Mouse (Mus musculus): ENCODE data around the gene Vmn1r72. TPM values are rescaled to one million over a fixed set of nuclear protein-coding genes. Genes with fewer than 3 reads are reported as not detected.
"Not testable (repeated sequence)": the region's sequence is repeated elsewhere in the genome, so short reads cannot be mapped to it uniquely, and the experiment has no call there.

Gene Vmn1r72
- total RNA-seq (2014; fragmentation: Nextera tagmentation) (not detected in 2 replicates), total RNA-seq (2017) (not detected in 2 replicates)

DNA sequence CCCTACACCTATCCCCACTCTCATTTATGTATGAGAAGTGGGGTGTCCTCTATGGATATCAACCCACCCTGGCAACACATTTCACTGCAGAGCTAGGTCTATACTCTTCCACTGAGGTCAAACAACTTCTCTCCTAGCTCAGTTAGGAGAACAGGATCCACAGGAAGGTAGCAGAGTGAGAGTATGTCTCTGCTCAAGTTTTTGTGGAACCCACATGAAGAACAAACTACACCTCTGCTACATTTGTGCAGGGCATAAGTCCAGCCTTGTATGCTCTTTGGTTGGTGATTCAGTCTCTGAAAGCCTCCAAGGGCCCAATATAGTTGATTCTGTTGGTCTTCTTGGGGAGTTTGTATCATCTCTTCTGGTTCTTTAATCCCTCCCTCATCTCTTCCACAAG lies at the start of gene Vmn1r72:
Gene Vmn1r72 (minus strand): TSS at position 101 of the 400 bp plus-strand sequence.
- not testable (repeated sequence) for ATAC-seq (replicated peaks; ENCODE audit: low FRiP score, low TSS enrichment, poor library complexity, severe bottlenecking)

GRCm38 (mm10) chr7:11617082-11617481 lies 62.9 kb downstream of the Vmn1r72 start:
- not testable (repeated sequence) for ATAC-seq (replicated peaks; ENCODE audit: low FRiP score, low TSS enrichment, poor library complexity, severe bottlenecking)

Other genes with a start within 250 kb of the Vmn1r72 start
- gene Zscan4-ps2, start 165.8 kb downstream of the Vmn1r72 start, total RNA-seq (2014; fragmentation: Nextera tagmentation), result not detected in 2 replicates
- gene Zscan4-ps2, start 165.8 kb downstream of the Vmn1r72 start, total RNA-seq (2017), result not detected in 2 replicates
- gene Zscan4-ps3, start 70.8 kb downstream of the Vmn1r72 start, total RNA-seq (2014; fragmentation: Nextera tagmentation), result not detected in 2 replicates
- gene Zscan4-ps3, start 70.8 kb downstream of the Vmn1r72 start, total RNA-seq (2017), result not detected in 2 replicates
- gene Vmn1r73, start 50.1 kb upstream of the Vmn1r72 start, total RNA-seq (2014; fragmentation: Nextera tagmentation), result not detected in 2 replicates
- not detected in 2 replicates for gene Vmn1r73, start 50.1 kb upstream of the Vmn1r72 start, total RNA-seq (2017)
- gene Vmn1r74, start 153.8 kb upstream of the Vmn1r72 start, total RNA-seq (2014; fragmentation: Nextera tagmentation), result not detected in 2 replicates
- gene Vmn1r74, start 153.8 kb upstream of the Vmn1r72 start, total RNA-seq (2017), result not detected in 2 replicates
- not detected in 2 replicates for gene Vmn1r75, start 194.5 kb upstream of the Vmn1r72 start, total RNA-seq (2014; fragmentation: Nextera tagmentation)
- gene Vmn1r75, start 194.5 kb upstream of the Vmn1r72 start, total RNA-seq (2017), result not detected in 2 replicates